Mouse (Mus musculus) ovary, adult 10 weeks (tissue): ENCODE data around the gene Bdh2. TPM values are rescaled to one million over a fixed set of nuclear protein-coding genes. Genes with fewer than 3 reads are reported as not detected.

Experiments
- polyA plus RNA-seq: library from polyadenylated mRNA; stranded (reverse); fragments of 350-450 nt; fragmentation: Illumina TruSeq; extraction: RNeasy Lipid Tissue Mini Kit (QIAGEN cat#74804); gene quantifications from one replicate; pipeline ENCODE4 v1.2.3, GENCODE M21; 2014

Bdh2 gene
- 4.2 TPM for polyA plus RNA-seq

GRCm38 (mm10) chr3:135280669-135281415, at the start of gene Bdh2:
Bdh2 (plus strand) TSS chr3:135281221.

GRCm38 (mm10) chr3:135307411-135308259, 26.6 kb downstream of the Bdh2 start, which contains the start of gene Slc9b2:
Slc9b2 (plus strand) TSS chr3:135307700.

GRCm38 (mm10) chr3:135347739-135348264, 66.8 kb downstream of the Bdh2 start, which contains the start of gene Slc9b1:
Slc9b1 (plus strand) TSS chr3:135348029.

Other genes starting within 250 kb of the Bdh2 start
- 31.0 TPM for gene Cenpe, start 68.7 kb upstream of the Bdh2 start, polyA plus RNA-seq
- 2.7 TPM for gene Slc9b2, start 26.5 kb downstream of the Bdh2 start, polyA plus RNA-seq
- 3.0 TPM for gene Slc9b1, start 66.8 kb downstream of the Bdh2 start, polyA plus RNA-seq
- gene Cisd2, start 142.7 kb downstream of the Bdh2 start, polyA plus RNA-seq, result 96.2 TPM
- gene Ube2d3, start 156.9 kb downstream of the Bdh2 start, polyA plus RNA-seq, result 1,779 TPM
- gene Manba, start 204.4 kb downstream of the Bdh2 start, polyA plus RNA-seq, result 22.8 TPM